Mouse (Mus musculus) left cerebral cortex, adult 9 months (tissue): ENCODE data around the gene Nfkbie.

Source experiments
- DNase-seq, 2 experiments: peaks; one replicate each; pipeline ENCODE4 v3.0.0; 2022; ENCODE audit warnings: low spot score in 2 of 2

Gene Nfkbie

DNA sequence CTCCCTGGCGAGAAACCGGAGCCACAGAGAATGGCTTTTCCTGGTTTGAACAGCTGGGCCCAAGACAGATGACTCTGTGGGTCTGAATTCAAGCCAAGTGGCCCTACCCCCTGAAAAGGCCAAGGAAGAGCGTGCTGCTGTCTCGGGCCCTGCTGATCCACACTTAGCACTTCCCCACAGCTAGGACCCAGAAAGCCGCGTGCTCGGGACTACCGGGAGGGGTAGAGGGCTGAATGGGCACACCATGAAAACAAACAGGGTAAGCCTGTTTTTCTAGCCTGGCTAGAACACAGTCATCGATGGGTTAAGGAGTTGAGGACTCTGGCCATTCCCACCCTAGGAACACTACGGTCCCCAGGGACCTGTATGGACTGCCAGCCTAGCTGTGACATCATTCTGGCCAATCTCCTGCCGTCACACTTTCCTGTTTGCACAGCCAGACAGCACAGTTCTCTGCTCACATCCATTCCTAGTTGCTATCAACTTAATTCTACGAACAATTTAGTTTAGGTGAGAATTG, 25.5 kb downstream of the Nfkbie start:
- no peak for DNase-seq

DNA sequence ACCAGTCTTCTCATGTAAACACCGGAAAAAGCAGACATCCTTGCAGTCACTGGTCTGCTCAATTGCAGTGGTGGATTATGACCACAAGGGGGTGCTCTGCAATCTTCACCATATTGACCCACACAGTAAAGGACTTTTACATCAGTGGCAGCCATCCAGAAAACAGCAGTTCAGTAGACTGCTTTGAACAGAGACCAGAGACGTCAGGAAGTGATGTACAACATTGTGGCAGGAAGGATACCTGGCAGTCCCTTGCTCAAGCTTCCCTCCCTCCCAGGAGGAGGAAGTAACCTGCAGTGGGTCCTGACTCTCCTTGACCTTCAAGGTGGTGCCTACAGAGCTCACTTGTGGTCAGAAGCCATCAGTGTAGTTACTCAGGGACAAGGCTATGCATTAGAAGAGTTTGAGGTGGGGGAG, 26.1 kb downstream of the Nfkbie start:
- peak in 1 of 2 experiments; percentile 76 for DNase-seq

DNA sequence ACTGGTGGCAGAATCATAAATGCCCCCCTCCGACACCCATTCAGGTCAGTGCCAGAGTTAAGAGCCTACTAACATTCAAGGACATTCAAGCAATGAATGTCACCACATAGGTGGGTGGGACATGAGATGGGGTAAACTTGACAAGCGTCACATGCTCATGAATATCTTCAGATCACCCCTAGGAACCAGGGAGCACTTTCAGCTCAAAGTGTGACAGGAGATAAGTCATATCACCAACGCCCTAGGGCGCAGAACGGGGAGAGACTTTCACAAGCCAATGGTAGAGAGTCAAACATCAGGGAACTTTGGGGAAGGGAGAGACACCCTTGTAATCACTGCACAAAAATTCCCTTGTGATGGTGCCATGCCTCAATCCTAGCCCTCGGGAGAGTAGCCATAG, 26.7 kb downstream of the Nfkbie start:
- no peak for DNase-seq

DNA sequence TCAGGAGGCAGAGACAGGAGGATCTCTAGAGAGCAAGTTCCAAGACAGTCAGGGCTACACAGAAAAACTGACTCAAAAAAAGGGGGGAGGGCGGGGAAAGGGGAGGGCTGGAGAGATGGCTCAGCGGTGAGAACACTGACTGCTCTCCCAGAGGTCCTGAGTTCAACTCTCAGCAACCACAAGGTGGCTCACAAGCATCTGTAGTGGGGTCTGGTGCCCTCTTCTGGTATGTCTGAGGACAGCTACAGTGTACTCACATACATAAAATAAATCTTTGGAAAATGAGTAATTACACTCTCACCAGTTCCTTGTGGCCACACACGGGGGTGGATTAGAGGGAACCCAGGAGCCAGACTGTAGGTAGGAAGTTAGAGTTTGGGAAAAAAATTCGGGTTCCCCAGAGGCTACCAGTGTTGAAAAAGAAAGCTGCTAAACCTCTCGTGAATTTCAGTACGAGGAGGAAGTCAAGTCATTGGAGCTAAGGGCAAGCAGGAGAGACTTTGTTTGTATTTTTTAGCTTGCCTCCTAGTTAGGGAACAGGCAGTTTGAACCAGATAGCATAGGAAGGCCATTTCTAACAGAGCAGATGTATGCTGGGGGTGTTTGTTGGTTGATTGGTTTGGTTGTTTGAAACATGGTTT, 27.3 kb downstream of the Nfkbie start:
- DNase-seq, result no peak

DNA sequence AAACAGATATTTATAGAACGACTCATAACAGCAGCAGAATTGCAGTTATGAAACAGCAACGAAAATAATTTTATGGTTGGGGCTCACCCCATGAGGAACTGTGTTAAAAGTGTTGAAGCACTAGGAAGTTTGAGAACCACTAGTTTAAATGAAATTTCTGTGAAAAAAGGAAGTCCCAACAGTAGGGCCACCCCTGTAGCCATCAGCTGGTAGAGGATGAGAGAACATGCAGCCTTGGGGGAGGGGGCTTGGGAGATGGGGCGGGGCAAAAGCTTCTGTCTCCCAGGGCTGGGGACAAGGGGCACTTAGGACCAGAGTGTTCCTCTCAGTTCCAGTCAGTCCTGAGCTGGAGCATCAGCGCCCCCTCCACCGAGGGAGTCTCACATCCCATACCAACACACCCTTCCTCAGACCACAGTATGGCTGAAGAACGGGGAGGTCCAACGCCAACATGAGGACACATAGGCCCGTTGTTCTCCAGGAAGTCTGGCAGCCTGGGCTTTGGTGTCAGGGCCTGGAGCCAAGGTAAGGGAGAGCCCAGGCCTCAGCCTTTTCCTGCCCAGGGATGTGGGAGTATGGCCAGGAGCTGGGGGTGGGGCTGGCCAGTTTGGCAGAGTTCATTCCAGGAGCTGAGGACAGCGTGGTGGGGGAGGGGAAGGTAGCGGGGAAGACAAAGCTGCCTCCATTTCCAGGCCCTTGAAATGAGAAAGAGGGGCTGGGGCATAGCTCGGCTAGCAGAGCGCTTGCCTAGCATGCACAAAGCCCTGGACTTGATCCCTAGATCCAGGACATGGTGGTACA, 28.8 kb downstream of the Nfkbie start:
- DNase-seq, result peak in 1 of 2 experiments; percentile 67

DNA sequence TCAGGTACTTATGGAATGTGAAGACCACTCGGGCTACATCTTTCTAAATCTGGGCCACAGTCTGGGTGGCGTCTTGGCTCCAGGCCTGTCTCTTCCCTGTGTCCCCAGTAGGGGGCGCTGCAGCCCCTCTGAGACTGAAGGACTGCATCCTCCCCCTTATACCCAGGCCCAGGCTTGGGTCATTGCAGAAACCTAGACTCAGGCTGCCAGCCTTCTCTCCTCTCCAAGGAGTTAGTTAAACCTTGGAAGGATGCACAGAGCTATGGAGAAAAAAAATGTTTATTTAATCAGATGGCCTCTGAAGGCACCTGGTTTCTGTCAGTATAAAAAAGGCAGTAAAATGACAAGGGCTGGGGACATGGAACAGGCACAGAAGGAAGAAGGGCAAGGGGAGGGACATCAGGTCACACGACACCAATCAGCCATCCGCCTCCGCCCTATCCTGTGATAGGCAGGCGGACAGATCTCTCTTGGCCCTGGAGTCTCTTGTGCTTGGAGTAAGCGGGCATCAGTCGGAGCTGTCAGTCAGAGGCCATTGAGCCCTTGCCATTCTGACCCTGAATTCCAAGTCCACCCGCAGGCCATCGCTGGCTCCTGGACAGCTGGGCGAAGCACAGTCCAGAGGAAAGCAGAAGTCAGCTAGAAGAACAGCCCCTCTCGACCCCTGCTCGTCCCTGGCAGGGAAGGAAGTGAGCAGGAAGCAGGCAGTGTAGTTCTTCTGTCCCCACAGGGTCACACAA, 29.6 kb downstream of the Nfkbie start:
- peak in 1 of 2 experiments; percentile 78 for DNase-seq

DNA sequence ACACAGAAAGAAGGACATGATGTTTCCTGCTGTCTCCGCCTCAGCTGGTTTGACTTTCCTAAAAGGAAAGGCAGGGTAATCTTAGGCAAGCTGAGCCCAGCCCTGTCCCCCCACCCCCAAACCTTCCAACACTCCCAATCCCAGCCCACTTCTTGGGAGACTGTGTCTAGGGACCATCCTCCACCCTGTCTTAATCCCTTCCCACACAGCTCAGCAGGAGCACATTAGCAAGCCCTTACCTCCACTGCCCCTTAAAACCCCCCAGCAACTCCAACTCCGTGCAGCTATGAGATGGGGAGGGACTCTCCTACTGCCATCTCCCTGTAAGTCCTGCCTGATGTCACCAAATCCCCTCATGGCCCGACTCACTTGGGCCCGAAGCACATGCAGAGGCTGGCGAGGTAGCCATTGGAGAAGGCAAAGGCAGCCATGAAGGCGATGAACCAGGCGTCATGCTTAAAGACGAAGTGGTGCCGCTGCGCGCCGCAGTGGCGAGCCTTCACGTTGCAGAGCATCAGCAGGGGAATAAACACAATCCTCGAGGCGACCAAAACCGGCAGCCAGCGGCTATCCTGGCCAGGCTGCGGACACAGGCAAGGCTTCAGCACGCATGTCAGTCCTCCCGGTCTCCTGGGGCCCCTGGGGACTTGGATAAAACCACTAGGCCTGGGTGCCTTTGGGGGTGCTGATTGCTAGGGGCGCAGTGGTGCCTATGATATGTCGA, 30.4 kb downstream of the Nfkbie start:
- no peak for DNase-seq

DNA sequence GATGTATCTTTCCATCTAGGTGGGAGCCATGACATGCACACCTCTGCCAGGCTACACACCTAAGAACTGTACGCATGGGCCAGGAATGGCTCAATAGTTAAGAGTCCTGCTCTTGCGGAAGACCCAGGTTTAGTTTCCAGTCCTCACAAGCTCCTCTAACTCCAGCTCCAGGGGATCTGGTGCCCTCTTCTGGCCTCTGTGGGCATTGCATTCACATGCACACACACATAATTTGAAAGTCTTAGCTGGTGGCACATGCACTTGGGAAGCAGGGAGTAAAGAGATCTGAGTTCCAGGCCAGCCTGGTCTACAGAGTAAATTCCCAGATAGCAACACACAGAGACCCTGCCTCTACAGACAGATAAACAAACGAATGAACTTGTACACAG, 30.9 kb downstream of the Nfkbie start:
- no peak for DNase-seq

DNA sequence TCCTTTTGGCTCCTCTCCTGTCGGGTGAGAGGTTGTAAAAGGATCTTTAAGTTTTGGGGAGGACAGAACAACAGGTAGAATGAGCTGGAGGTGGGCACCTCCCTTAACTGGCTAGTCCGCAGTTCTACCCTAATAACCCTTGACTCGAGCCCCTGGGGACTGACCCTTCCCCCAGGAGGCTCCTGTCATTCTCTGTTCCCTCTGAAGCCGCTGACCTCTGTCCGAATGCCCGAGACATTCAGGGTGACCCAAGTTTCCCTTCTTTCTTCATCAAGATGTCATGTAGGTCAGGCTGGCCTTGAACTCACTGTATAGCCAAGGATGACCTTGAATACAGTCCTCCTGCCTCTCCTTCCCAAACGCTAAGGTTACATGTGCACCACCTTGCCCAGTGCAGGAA, 32.9 kb downstream of the Nfkbie start:
- no peak for DNase-seq

DNA sequence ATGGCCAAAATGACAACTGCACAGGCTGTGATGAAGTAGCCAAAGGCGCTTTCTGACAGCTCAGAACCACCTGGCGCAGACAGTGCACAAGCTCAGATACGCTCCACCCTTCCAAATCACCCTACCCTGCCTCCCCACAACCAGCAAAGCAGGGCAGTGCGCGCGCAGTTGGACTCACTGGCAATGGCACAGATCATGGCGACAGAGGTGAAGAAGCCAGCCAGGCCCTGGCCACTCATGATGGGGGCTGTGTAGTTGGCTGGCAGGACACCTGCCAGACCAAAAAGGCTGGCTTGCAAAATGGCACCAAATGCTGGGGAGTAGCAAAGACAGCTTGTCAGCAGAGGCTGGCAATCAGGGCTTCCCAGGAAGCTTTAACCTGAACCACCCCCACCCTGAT, 33.7 kb downstream of the Nfkbie start:
- DNase-seq, result no peak

DNA sequence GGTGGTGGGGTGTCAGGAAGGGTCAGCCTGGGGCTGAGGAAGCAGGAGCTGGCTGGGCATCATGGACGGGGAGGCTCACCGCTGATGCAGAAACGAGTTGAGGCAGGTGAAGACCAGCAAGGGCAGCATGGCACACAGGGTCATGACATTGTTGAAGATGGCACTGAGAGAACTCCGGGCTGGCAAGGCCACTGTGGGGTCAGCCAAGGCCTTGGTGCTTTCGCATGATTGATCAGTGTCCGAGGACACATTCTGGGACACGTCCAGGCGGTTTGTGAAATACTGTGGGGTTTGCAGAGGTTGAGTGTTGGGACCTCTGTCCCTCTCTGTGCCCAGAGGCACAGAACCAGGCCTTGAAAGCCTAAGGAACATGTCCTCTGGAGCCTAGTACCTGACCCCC, 34.3 kb downstream of the Nfkbie start:
- no peak for DNase-seq

DNA sequence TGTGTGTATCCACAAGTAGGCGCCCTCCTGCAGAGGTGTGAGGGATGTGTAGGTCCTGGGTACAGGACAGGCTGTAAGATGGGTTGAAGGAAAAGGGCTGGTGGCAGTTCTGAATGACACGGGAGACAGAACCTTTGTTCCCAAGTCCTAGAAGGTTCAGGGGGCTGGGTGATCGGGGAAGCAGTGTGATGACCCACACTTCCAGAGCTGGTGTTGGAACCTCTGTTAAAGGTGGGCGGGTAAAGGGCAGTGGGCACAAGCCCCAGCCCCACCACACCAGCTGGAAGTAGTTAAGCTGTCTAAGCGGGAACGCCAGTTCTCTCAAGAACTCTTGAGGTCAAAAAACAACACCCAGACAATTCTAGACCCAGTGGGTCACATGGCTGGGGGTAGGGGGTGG, 34.9 kb downstream of the Nfkbie start:
- no peak for DNase-seq

DNA sequence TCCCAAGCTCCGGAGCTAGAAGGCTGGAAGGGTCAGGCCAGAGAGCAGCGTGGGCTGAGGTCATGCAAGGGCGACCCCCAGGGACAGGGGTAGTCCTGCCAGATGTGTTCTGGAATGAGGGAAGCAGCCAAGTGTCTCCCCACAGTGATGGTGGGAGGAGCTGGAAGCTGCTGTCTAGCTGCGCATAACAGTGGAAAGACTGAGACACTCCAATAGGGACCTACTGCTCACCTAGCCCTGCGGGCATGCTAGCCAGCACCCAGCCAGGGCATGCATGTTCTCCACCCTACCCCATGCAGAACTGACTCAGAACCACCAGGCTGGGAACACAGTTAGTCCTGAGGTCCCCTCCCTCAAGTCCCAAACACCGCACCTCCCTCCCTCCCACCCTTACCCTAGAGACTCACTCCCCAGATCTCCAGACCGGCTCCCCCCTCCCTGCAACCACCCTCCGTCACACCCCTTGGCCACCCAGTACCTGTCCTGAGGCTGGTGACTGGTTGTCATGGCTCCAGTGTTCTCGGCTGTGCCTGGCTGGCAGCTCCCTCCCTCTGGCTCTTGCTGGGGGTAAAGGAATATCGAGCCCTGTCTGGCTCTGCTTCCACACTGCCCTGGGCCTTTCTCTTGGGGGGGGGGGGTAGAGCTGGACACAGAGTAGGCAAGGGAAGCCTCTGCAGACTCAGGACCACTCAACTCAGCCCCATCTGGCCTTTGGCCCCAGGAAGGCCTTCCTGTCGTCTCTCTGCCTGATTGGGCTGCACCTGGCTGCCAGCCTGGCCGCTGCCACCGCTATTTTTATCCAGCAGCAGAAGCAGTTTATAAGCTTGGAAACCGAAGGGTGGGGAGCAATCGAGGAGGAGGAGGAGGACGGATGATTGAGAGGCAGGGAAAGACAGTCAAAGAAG, 36.5 kb downstream of the Nfkbie start:
- DNase-seq, result no peak

DNA sequence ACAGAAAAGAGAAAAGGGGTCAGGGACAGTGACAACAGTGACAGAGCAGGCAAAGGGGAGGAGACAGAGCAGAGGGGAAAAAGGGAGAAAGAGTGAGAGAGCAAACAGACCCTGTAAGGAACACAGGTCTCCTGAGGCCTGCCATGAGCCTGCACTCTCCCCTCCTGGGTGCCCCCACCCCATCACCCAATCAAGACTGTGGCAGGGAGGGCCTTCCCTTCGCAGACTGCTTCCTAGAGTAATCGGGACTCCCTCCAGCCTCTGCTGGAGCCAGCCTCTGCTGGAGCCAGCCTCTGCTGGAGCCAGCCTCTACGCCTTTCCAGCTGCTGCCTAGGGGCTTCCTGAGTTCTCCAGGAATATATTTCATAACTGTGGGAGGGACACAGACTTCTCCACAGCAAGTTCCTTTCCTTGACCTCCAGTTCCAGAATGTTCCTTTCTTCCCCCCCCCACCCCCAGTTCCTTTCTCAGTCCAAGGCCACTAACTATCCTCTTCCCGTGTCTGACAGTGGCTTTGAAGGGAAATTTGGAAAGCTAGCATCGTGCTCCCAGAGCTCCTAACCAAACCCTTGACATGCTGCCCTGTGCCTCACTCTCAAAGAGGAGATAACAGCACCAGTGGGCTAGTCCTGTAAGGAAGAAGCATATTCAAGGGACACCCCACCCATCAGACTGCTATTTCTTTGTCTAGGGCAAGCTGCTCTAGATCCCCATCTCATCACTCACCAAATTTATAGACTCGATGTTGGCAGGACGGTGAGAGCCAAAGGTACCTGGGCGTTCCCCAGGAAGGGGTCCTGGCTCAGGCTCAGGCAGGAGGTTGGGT, 37.3 kb downstream of the Nfkbie start:
- no peak for DNase-seq

DNA sequence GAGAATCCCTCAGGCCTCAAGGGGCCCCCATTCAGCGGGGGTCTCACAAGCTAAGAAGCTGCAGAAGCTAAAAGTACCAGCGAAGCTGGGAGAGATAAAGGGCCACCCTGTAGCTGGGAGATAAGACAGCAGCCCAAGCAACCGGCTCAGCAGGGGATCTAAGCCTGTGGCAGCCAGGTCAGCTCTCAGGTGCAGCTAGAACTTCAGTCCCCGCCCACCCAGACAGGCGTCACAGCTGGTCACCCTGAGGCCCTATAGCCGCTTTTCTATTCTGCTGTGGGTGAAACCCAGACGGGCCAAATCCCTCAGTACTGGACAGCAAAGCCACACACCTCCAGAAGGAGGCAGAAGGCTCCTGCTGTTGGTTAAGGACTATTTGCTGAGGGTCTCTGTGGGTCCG, 38.0 kb downstream of the Nfkbie start:
- no peak for DNase-seq

DNA sequence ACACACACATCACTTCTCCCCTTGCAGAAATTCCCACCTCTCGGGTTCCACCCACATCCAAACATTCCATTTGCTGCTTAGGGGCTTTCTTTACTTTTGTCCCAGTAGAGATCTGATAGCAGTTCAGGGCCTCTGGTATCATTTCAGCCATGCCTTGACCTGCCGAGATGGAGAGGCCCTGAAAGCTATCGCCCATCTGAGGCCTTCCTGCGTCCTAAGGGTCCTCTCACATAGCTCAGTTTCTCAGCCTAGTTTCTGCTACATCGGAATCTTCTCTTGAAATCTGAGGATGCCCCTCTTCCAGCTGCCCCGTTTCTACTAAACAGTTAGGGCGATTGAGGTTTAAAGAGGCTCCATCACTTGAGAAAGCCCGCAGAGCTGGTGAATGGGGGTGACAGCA, 38.7 kb downstream of the Nfkbie start:
- DNase-seq, result no peak

DNA sequence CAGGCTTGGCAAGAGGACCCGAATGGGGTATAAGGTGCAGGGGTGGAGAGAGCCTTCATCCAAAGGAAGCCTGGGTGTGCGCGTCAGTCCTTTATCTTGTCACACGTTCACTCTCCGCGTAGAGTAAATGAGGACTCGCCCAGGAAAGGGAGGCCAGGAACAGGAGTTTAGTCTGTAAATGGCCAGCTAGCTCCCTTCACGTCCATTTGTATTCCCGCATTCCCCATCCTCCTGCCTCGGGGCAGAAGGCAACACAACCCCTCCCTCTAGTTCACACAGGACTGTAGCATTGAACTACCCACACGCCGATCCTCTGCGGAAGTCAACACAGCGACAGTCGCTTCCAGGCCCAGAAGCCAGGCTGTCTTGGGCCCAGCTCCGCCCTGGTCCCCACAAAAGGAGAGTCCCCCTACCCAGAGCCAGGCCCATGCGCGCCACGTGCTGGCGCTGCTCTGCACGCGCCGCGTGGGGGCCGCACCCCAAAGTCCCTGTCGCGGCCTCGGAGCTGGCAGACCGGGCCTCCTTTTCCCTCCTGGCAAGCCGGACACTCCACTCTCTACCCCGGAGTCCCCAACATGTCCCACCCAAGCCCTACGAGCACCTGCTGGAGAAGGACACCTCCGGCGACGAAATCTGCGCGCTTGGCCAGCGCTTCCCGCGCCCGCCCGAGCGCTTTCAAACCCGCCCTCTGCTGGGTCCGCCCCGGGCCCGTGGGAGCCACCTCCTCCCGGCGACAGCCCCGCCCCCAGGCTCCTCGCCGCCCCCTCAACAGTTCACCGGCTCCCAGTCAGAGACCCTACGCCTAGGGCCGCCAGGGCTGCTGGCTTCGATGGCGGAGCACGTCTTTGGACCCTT, 39.6 kb downstream of the Nfkbie start:
- no peak for DNase-seq

DNA sequence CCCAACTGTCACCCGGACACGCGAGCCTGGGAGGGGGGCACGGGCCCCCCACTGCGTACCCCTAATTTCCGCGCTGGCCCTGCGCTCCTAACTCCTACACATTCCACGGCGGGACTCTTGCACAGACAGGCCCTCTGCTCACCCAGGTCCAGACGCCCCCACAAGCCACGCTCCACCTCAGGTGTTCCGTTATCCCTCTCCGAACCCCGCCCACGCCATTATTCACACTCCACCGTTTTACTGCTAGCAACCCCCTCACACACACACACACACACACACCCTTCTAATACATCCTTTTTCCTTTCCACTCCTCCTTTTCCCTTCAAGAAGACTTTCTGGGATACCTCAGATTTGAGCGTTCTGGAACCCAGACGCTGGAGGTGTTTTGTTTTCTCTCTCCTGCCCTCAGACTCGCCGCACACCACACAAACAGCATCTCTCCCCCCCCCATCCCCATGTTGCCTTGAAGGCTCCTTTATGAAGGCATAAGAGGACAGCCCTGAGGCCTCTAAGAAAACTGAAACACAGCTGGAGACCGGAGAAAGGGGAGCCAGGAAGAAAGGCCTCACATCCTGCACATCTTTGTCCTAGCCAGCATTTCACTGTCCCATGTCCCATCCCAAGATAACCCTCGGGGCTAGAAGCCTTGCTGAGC, 40.4 kb downstream of the Nfkbie start:
- no peak for DNase-seq
